Mouse (Mus musculus): ENCODE results near the gene Klrb1c.

DNA sequence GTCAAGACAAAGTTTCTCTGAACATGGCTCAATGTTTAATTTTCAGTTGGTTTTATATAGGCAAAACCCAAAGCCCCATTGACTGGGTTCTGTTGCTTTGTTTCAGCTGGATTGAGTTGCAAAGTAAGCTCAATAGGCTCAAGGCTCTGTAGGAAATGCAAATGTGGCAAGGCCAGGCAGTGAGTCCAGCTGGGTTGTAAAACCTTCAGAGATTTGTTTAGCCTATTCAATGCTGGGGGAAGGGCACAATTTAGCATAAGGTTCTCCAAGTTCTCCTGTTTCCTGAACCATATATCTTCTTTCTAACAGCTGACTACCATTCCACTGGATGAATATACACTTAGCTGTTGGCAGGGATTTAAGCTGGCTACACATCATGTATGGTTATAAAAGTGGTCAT lies 54.1 kb downstream of the Klrb1c start:
- TF ChIP-seq EP300 (IDR thresholded peaks at IDR 0.05), result no peak
- no peak for TF ChIP-seq CTCF (IDR thresholded peaks at IDR 0.05)

Measured in lung, postnatal 0 days (tissue).